Mouse (Mus musculus) right cerebral cortex, postnatal 14 days (tissue): ENCODE data around the gene Mrpl38.
"Not testable (repeated sequence)": the region's sequence is repeated elsewhere in the genome, so short reads cannot be mapped to it uniquely, and the experiment has no call there.

Source experiments
- DNase-seq: peaks from one replicate; pipeline ENCODE4 v3.0.0; 2022

Mrpl38 gene

DNA sequence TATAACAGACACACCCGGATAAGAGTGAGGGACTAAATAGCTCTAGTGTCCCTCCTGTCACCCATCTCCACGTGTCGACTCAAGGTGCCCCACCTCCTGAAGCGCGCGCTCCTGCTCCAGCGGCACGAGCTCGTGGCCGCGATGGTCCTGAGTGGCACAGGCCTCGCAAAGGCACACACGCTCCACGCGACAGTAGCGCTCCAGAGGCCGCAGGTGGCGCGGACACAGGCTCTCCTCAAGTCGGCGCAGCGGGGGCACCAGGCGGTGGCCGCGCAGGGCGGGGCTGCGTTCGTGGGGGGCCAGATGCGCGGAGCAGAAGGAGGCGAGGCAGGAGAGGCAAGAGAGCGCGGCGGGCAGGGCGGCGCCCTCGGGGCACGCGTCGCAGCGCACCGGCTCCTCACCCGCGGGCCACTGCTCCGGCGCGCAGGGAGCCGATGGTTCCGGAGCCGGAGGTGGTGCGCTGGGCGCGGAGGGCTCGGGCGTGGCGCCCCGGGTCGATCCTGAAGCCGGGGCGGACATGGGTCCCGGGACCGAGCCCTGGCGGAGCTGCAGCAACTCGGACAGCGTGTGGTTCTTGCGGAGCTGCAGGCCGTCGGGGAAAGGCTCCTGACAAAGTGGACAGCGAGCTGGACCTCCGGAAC is 29.1 kb downstream of the Mrpl38 start:
- DNase-seq, result no peak

DNA sequence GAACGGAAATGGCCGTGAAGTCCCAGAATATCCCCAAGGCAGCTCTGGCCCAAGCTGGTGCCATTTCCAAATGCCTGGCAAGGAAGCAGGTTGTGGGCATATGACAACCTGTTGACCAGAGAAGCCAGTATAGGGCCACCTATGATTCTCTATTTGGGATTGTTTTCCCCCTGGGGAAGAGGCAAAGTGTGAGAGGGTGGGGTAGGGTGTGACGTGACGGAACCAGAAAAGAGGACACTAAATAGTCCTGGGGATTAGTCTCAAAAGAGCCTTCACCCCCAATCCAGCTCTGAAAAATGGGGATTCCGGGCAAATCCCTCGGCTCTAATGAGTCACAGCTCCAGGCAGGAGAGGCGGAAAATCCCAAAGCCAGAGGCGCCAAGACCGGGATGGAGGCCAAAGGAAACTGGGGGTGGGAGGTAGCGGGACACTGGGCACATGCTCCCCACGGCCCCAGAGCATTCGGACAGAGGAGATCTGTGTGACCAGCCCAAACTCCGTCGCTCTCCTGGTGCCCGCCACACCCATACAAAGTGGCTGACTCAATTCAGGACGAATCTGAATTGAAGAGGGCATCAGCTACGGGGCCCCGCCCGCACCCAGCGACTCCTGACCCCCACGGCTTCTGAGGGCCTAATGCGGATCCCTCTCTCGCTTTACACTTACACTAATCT is 30.1 kb downstream of the Mrpl38 start:
- DNase-seq, result no peak

DNA sequence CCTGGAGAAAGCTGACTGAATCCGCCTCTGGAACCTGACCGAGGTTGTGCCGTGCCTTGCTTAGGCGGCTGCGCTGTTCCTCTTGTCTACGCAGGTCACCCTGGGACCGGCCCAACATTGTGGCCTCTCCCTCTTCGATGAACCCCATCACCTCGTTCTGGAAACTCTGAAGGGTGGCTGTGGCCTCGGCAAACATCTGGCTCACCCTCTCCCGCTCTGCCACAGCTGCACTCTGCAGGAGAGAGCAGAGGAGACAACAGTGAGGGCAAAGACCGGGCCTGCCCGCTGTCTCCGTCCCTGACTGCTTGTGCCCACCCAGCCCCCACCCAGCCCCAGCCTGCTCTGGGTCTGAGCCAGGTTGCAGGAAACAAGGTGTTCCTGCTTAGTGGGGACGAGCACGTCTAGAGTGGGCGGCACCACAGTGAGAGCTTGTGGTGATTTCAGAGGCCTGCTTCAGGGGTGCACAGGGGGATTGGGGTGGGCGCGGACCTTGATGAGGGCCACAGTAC is 30.8 kb downstream of the Mrpl38 start:
- DNase-seq, result no peak

DNA sequence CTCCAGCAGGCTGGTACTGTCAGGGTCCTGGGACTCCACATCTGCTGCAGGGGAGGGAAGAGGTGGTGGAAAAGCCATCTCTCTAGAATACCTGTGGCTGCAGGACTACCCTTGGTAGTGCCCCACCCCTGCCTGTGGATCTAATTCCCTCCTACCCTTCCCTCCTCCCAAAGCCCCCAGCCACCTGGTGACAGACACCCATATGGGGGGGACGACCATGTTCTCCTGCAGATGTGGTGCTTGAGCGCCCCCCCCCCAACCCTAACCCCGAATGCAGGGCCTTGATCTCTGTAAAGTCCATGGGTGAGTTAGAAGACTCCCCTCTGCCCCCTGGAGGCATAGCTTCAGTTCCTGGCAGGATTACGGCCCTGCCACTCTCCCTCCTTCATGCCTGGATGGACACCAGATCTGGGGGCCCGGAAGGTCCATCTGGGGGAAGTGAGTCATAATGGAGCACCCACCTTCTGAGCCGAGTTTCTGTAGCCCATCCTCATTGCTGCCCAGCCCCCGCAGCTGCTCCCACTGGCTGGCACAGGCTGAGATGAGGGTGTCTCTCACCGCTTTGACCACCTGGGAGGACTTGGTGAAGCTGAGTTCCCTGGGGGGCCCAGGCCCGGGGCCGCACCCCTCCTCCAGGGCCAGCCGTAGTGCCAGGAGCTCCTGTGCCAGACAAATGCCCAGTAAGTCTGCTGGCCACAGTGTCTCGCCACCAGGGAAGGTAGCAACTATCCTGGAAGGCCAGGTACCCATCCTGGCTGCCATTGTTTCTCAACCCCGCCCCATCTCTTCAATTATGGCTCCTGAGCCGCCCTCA is 31.5 kb downstream of the Mrpl38 start:
- no peak for DNase-seq

DNA sequence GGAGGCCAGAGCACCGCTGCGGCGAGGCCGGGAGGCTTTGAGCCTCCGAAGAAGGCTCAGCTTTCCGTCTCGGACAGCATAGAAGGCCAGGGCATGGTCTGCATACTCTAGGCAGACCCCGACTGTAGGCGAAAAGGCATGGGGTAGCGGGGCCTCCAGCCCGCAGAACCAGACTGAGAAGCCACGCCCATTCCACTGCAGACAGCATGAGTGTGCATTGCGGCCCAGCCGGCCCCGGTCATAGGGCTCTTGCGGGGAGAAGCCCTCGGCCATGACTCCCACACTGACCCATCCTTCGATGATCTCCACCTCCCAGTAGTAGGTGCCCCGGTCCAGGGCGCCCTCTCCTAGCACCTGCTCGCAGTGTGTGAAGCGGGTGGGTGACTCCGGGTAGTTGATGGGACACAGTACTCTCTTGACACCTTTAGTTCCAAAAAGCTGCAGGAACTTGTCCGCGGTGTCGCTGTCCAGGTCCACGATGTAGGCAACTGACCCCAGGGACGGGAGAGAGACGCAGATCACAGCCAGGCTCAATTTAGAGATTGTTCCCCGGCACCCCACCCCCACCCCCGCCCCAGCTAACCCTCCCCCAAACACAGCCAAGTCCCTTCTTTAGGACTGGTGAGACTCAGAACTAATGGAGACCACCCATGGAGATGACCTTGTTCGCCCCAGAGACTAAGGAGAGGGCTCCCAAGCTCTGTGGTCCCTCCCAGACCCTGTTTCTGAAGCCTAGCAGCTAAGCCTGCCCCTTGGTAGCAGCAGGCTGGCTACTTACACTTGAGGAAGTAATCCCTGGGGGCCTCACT is 32.3 kb downstream of the Mrpl38 start:
- no peak for DNase-seq

DNA sequence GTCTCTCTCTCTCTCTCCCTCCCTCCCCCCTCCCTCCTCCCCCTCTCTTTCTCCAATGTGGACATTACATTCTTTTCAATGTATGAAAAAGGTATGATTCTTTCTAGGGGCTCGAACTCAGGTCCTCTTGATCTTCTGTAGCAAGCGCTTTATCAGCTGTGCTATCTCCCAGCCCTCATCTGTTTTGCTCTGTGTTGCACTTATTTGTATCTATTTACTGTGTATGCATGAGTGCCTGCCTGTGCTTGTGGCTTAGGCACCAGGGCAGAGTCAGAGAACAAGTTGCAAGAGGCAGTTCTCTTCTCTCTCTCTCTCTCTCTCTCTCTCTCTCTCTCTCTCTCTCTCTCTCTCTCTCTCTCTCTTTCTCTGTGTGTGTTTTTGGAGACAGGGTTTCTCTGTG is 33.6 kb downstream of the Mrpl38 start:
- DNase-seq, result no peak

DNA sequence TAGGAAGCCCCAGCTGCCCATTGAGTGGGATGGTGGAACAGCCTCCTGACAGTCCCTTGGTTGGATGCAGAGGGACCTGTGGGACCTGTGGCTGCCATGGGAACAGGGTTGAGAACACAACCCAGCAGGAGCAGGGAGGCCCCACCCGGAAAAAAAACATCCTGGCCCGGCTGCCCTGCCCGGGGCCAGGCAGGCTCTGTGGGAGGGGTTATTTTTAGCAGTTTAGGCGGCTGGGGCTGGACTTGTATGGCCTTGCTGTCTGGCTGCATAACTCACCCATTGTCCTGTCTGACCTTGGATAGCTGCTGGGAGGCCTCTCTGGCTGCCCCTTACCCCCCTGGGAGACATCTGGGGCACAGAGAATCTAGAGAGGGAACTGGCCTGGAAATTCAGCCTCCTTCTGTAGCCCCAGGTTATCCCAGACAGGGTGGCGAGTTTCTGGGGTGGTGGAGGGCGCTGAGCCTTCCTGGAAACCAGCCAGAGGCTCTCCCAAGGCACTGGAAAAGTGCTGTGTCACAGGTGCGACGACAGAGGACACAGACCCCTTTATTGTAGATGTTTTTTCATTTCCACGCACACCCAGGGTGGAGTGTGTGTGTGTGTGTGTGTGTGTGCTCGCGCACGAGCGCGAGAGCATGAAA is 34.5 kb downstream of the Mrpl38 start:
- DNase-seq, result no peak

DNA sequence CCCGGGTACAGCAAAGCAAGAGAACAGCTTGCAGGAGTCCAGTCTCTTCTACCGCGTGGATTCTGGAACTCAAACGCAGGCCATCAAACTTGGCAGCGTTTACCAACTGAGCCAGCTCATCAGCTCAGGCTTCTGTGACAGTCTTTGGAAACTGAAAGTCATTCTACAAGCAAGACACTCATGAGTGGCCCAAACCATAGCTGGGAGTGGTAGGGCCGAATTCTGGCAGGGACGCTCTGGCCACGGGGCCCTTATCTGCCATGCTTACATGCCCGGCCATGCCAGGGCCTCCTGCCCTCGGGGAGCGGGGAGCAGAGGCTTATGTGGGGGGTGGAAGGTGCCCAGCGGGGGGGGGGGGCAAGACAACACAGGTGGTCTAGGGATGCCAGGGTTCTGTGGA is 35.1 kb downstream of the Mrpl38 start:
- DNase-seq, result no peak

DNA sequence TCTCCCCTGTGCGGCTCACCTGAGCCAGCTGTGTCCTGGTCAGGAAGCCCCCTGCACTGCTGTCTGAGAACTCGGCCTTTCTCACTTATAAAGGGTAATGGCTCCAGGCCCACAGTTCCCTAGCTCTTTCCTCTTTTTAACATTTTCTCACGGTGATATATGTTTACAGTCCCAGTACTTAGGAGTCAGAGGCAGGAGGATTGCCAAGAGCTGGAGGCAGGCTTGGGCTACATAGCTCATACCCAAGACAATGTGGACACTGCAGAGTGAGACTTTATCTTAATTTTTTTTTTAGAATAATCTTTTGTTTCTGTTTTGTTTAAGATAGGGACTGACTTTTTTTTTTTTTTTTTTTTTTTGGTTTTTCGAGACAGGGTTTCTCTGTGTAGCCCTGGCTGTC is 36.2 kb downstream of the Mrpl38 start:
- no peak for DNase-seq

DNA sequence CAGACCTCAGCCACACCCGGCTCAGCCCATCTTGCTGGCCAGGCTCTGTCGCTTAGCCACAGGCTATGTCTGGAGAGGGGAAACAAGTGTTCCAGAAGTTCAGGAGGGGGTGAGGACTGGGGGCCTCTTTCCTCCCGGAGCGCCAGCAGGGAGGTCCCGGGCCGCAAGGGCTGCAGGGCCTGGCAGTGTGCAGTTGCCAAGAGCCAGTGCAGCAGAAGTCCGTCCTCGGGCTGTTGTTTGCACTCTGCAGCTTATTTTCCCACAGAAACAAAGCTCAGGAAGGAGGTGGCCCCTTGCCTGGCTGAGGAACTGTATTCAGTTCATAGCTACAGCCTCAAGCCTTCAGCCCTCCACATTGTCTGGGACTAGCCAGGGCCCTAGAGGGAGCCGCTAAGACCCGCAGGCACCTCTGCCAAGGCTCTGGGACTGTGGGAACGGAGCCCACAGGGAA is 36.7 kb downstream of the Mrpl38 start:
- no peak for DNase-seq

DNA sequence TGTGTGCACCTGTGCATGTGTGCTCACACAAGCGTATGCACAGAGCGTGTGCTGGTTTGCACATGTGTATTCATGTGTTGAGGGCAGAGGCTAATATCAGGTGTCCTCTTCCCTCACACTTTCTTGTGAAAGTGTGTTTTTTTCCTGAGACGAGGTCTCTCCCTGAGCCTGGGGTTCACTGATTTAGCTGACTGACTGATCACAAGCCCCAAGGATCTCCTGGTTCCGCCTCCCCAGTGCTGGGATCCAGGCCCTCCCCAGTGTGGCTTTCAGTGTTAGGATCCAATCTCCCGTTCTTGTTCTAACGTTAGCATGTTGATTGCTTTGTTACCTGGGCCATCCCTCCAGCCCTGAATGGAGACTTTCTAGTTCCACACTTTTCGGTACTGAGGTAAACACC is 37.8 kb downstream of the Mrpl38 start:
- DNase-seq, result no peak

DNA sequence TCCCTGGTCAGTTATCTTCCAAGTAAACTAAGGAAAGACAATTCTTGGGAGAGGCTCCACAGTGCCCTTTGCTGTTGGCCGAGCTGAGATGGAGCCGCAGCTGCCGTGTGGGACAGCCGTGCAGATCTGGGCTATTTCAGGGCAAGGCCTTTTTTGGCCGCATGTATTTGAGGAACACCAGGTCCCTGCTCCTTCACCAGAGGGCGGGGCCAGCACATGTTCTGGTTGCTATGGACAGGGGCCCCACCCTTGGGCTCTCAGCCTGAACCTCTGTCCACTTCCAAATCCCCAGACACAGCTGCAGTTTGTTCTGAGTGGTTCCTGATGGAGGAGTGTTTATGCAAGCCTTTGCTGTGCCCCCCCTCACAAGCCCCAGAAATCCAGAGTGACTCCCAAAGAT is 38.3 kb downstream of the Mrpl38 start:
- no peak for DNase-seq

DNA sequence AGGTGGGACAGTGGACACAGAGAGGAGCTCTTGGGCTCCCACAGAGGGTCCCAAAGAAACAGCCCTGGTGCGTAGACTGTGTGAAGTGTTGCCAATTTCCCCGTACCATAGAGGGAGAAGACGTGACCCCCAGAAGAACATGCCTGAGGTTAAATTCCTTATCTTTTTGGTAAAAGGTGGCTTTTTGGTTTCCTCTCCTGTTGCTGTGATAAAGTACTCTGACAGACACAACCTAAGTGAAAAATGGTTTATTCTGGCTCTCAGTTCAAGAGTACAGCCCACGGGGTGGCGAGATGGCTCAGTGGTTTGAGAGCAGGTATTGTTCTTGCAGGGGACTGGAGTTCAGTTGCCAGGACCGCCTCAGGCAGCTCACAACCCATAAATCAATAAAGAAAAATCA is 39.2 kb downstream of the Mrpl38 start:
- DNase-seq, result no peak

DNA sequence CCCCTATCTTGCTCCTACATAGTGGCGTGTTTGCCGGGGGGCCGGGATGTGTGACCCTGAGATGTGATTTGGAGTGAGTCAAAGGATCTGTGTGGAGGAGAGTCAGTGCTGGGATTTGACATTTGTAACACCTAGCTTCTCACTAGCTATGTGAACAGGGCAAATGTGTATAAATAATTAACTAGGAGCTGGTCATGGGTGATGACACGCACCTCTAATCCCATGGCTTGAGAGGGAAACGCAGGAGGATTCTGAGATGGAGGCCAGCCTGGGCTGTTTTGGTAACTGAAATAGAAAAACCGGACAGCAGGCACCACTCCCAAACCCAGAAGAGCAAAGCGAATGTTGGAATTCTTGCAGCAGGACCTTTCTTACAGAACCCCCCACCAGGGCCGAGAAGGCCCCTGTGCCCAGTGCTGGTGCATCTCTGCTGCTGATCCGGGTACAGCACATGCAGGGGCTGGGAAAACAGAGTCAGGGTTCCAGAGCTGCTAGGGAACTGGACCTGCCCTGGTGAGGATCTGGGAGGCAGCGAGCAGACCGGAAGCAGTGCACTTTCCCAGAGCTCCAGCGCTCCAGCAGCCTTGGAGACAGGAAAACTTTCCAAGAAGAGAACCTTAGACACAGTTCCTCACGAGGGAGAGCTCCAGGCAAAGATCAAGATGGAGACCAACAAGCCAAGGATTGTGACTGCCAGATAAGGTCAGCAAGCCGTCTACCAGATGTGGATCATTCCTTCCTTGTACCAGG is 39.8 kb downstream of the Mrpl38 start:
- DNase-seq, result no peak

DNA sequence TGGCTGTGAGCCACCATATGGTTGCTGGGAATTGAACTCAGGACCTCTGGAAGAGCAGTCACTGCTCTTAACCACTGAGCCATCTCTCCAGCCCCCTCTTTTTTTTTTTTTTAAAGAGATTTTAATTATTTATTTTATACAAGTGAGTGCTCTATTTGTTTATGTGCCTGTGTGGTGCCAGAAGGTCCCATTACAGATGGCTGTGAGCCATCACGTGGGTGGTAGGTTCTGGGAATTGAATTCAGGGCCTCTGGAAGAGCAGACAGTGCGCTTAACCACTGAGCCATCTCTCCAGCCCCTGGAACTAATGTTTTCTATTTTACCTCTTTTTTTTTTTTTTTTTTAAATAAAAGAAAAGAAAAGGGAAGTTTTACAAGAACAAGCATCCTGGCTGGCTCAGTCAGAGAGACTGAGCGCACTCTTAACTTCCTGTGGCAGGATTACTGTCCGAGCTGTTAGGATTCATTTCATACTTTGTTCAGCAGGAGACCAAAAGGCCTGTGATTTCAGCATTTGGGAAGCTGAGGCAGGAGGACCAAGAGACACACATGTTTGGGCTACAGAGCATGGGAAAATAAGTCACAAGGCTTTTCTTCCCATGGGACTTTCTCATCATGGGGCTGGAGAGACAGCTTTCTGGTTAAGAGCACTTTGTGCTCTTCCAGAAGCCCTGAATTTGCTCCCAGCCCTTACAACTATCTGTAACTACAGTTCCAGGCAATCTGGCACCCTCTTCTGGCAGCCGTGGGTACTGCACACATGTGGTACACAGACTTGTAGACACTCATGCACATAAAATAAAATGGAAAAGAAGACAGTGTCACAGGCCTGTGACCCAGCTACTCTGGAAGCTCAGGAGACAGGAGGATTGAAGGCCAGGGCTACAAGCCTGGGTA is 42.2 kb downstream of the Mrpl38 start:
- no peak for DNase-seq

DNA sequence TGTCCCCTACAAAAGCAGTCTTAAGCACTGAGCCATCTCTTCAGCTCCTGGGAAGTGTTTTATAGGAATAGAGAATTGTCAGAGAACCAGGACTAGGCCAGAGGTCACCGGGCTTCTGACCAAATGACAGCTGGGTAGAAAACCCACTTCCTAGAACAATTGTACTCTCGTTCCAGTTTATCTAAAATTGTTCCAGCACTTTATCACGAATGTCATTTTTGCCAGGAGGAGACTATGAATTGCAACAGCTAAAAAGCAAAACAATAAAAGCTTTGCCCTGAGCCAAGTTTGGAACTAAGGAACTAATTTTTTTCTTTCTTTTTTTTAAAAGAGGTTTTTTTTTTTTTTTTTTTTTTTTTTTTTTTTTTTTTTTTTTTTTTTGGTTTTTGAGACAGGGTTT is 43.1 kb downstream of the Mrpl38 start:
- DNase-seq, result no peak

DNA sequence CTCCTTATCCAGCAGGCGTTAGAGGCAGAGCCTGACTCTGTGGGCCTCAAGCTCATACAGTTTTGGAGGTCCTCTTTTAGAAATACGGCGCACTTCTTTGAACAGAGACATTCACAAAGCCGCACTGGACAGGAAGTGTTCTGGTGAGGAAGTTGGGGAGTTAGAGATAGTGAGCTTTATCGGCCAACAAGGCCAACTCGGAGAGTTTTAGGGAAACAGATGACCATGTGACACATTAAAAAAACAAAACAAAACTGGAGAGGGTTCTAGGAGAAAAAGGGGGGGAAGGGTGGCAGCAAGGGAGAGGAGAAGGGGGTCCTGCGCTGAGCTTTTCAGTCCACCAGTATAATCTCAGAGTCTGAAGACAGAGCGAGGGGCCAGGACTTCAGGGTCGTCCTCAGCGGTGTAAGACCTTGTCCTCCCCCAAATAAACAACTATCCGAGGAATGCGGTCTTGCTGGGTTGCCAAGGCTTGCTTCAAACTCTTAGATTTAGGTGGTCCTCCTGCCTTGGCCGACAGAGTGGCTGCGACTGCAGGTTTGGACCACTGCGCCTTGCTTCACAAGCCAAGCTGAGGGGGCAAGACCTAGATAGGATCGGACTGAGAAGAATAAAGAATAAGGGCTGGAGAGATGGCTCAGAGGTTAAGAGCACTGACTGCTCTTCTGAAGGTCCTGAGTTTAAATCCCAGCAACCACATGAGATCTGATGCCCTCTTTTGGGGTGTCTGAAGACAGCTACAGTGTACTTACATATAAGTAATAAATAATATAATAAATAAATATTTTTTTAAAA is 44.7 kb downstream of the Mrpl38 start:
- no peak for DNase-seq

DNA sequence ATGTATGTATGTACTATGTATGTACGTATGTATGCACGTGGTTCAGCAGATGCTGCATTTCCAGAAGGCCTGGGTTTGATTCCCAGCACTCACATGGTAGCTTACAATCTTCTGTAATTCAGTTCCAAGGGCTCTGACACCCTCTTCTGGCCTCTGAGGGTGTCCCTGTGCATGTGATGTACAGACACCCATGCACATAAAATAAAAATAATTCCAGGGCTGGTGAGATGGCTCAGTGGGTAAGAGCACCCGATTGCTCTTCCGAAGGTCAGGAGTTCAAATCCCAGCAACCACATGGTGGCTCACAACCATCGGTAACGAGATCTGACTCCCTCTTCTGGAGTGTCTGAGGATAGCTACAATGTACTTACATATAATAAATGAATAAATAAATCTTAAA is 45.7 kb downstream of the Mrpl38 start:
- DNase-seq, result not testable (repeated sequence)

DNA sequence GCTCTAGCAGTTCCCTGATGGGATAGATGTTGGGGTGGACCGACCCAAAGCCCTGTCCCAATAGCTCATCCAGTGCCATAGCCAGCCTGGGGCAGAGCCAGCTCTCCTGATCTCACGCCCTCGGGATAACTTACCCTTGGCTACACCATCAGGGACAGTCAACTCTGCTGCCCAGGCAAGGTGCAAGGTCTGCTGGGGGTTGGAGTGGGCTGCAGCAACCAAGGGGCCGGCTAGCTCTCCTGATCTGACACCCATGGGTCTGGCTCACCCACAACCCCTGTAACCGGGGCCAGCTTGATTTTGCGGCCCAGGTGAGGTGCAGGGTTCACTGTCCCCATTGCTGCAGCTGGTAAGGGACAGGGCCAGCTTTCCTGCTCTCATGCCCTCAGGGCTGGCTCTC is 47.1 kb downstream of the Mrpl38 start:
- DNase-seq, result no peak

DNA sequence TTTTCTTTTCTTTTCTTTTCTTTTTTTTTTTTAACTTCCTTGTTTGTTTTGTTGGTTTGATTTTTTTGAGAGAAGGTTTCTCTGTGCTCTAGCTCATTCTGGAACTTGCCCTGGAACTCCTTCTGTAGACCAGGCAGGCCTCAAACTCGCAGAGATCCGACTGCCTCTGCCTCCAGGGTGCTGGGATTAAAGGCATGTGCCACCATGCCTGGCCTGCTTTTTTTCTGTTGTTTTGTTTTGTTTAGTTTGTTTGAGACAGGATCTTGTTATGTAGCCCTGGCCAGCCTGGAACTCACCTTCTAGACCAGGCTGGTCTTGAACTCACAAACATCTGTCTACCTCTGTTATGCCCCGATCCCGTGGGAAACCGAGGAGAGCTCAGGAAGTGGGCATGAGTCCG is 49.1 kb downstream of the Mrpl38 start:
- no peak for DNase-seq
